Mouse (Mus musculus): Measurements from ENCODE around the gene Ankrd23. TPM values are rescaled to one million over a fixed set of nuclear protein-coding genes. Genes with fewer than 3 reads are reported as not detected.

Ankrd23 gene
- polyA plus RNA-seq, 1 experiment from 2014 or later: 16.6 TPM

DNA sequence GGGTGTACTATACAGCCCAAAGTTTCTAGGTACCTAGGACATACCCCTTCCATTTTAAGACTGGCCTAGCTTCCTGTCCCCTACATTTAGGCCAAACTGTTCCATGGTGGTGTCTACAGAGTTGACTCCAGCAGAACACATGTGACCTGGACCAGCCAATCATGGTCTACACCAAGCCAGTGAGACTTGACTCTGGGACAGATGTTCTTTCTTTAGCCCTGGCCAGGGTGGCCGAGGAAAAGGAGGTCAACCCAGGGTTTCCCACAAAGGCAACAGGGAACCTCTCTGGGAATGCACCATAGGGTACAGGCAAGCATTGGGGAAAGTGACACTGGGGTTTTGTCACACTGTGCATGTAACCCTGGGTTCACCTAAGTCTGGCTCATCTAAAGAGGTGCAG, 36.0 kb upstream of the Ankrd23 start:
- H3K36me3 ChIP-seq (replicated peaks): no peaks in the 10 kb centered on the region
- no peak for DNase-seq (ENCODE audit: low spot score)
- H3K27me3 ChIP-seq (replicated peaks; ENCODE audit: low read depth, poor library complexity, severe bottlenecking): no peaks in the 10 kb centered on the region
- H3K4me1 ChIP-seq: peaks cover 86% of the 10 kb centered on the region
- H3K9me3 ChIP-seq: no peaks in the 10 kb centered on the region
- WGBS: 54% methylated on average over 1 of the region's 1 CpGs
- no peak overlapping the region for H3K4me3 ChIP-seq
- H3K27ac ChIP-seq (replicated peaks): peak overlapping the region; percentile 49; the same call in 1 of the 2 replicates

DNA sequence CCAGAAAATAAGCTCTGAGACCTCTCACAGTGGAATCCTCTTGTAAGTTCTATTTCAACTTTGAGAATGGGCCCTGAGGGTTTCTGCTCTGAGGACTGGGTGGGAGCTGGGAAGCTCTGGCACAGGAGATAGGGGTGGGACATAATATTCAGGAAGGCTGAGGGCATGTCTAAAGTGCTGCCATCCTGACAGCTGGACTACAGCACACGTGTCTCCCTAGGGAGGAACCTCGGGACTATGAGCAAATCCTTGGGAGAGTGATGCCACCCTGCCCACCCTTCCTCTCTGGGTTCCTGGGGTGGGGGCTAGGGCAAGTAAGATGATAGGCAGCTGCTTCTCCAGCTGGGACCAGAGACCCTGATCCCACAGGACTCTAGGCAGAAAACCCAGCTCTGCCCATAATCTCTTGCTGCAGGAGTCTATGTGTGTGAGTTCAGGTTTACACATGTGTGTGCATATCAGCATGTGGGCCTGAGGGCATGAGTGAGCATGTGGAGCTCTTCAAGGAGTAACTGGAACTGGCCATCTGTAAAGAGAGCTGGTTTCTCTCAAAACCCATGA, 35.5 kb upstream of the Ankrd23 start:
- Histone ChIP-seq H3K4me1 (peaks cover 84% of the 10 kb centered on the region), H3K27me3 (replicated peaks; ENCODE audit: low read depth, poor library complexity, severe bottlenecking) (no peaks in the 10 kb centered on the region), H3K4me3 (no peak overlapping the region), H3K36me3 (replicated peaks) (no peaks in the 10 kb centered on the region), H3K27ac (replicated peaks) (no peak overlapping the region), H3K9me3 (no peaks in the 10 kb centered on the region)
- no peak for DNase-seq (ENCODE audit: low spot score)
- 92% methylated on average over 2 of the region's 2 CpGs for whole genome bisulfite sequencing

DNA sequence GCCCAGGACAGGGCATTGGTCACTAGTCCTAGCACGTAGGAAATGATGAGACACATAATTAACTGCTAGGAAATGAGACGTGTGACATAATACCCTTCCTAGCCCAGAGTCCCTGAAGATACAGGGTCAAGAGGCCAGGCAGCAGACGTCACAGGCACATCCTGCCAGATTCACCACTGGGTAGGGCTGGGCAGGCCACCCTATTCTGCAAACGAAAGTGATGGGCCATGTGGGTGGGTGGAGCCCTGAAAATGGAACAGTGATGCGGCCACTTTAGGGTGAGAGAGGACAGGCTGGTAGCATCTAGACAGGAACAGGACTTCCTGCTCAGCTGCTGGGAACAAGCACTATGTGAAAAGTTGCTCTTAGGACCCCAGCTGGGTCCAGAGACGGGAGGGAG, 34.9 kb upstream of the Ankrd23 start:
- H3K4me3 ChIP-seq: no peak overlapping the region
- no peaks in the 10 kb centered on the region for H3K9me3 ChIP-seq
- no peak for DNase-seq (ENCODE audit: low spot score)
- WGBS: 33% methylated on average over 6 of the region's 6 CpGs
- H3K36me3 ChIP-seq (replicated peaks): no peaks in the 10 kb centered on the region
- no peaks in the 10 kb centered on the region for H3K27me3 ChIP-seq (replicated peaks; ENCODE audit: low read depth, poor library complexity, severe bottlenecking)
- no peak overlapping the region for H3K27ac ChIP-seq (replicated peaks)
- peaks cover 84% of the 10 kb centered on the region for H3K4me1 ChIP-seq

DNA sequence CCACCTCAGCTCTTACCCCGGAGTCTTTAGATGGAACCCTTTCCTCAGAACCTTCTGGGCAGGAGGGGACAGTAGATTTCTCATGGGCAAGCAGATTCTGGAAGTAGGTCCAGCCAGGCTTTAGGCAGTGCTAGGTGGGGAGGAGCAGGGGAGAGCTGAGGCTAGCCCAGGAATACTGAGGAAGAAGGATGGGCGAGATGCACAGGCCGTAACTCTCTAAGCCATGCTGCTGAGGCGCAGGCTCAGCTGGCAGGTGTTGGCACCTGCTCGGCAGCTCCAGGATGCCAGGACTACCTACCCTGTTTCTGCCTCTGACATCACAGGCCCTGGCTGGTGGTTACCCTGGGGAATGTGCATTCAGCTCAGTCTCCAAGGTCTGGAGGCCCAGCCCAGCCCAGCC, 33.6 kb upstream of the Ankrd23 start:
- no peak overlapping the region for H3K4me3 ChIP-seq
- no peak for DNase-seq (ENCODE audit: low spot score)
- H3K36me3 ChIP-seq (replicated peaks): no peaks in the 10 kb centered on the region
- no peaks in the 10 kb centered on the region for H3K27me3 ChIP-seq (replicated peaks; ENCODE audit: low read depth, poor library complexity, severe bottlenecking)
- H3K27ac ChIP-seq (replicated peaks): no peak overlapping the region
- WGBS: 89% methylated on average over 5 of the region's 5 CpGs
- no peaks in the 10 kb centered on the region for H3K9me3 ChIP-seq
- peaks cover 80% of the 10 kb centered on the region for H3K4me1 ChIP-seq

DNA sequence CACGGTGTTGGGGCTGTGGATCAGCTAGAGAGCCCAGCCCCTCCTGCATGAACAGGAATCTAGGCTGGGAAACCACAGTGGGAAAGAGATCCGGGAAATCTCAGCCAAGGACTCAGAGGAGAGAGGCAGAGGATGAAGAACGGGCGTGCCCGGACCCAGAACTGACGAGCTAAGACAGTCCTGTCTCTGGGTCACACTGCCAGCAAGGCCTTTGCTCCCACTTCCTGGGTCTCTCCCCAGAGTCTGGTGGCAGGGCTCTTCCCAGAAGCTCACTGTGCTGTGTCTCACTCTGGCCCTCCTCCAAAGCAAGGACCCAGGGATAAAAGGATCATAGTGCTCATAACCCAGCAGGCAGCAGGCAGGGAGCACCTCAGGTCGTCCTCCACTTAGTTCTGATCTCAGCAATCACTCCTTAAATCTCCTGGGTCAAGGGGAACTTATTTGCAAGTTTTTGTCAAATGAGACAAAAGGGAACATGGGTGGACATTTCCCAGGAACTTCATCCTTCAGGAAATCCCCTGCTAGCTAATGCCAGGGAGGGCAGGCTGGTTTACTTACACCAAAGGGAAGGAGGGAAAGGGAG, 33.1 kb upstream of the Ankrd23 start:
- no peaks in the 10 kb centered on the region for H3K36me3 ChIP-seq (replicated peaks)
- H3K4me1 ChIP-seq: peaks cover 80% of the 10 kb centered on the region
- no peaks in the 10 kb centered on the region for H3K27me3 ChIP-seq (replicated peaks; ENCODE audit: low read depth, poor library complexity, severe bottlenecking)
- H3K4me3 ChIP-seq: no peak overlapping the region
- 0 out of 2 replicates have a peak overlapping the region, but pooled peaks have one; percentile 45 for H3K27ac ChIP-seq (replicated peaks)
- no peaks in the 10 kb centered on the region for H3K9me3 ChIP-seq
- no peak for DNase-seq (ENCODE audit: low spot score)
- 62% methylated on average over 7 of the region's 7 CpGs for WGBS

DNA sequence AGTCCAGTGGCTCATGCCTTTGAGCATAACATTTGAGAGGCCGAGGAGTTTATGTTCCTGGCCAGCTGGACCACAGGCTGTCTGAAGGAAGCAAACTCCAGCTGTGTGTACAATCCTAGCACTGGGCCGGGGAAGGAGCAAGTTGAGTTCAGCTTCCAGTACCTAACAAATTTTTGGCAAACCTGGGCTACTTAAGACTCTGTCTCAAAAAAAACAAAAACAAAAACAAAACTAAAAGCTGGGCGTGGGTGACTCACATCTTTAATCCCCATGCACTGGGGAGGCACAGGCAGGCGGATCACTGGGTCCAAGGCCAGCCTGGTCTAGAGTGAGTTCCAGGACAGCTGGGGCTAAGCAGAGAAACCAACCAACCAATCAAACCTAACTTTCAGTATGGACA, 32.1 kb upstream of the Ankrd23 start:
- no peaks in the 10 kb centered on the region for H3K9me3 ChIP-seq
- H3K27ac ChIP-seq (replicated peaks): no peak overlapping the region

DNA sequence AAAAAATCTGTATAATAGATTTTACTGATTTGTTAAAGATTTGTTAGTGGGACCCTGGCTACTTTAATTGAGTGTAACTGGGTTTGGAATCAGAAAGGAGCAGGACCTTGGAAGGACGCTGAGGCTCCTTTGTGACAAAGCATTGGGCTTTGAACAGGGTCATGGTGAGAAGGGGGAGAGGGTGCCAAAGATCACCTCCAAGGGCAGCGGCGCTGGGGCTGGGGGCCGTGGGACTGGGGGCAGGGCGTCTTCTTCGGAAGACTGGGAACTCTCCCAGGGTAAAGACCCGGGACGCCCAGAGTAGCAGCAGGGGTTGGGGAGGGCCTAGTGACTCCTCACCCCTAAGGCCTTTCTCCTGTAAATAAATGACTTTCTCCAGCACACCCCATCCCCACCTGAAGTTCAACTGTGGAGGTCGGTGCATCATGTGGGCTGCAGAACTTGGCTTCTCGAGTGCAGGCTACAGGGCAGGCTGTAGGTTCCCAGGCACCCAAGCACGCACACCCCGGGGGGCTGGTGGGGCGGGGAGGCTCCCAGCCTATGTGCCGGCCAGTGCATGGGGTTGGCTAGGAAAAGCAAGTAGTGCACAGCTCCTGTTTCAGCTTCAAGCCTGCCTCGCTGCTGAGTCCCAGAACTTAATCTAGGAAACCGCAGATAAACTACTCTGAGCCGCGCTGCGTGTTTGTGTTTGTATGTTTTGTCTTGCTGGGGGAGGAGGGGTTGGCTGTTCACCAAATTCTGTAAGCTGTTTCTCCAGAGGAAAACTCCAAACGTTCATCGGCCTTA, 31.3 kb upstream of the Ankrd23 start:
- Histone ChIP-seq H3K4me1 (peaks cover 71% of the 10 kb centered on the region), H3K27me3 (replicated peaks; ENCODE audit: low read depth, poor library complexity, severe bottlenecking) (no peaks in the 10 kb centered on the region), H3K4me3 (no peak overlapping the region), H3K27ac (replicated peaks) (peak overlapping the region; percentile 36), H3K36me3 (replicated peaks) (no peaks in the 10 kb centered on the region), H3K9me3 (no peaks in the 10 kb centered on the region)
- WGBS: 40% methylated on average over 21 of the region's 21 CpGs
- DNase-seq (ENCODE audit: low spot score): no peak

More for the DNA sequence above, 32.1 kb upstream of the Ankrd23 start:
- DNase-seq (ENCODE audit: low spot score): no peak
- Histone ChIP-seq H3K36me3 (replicated peaks) (no peaks in the 10 kb centered on the region), H3K4me1 (peaks cover 73% of the 10 kb centered on the region), H3K4me3 (no peak overlapping the region), H3K27me3 (replicated peaks; ENCODE audit: low read depth, poor library complexity, severe bottlenecking) (no peaks in the 10 kb centered on the region)
- WGBS: 80% methylated on average over 4 of the region's 4 CpGs

DNA sequence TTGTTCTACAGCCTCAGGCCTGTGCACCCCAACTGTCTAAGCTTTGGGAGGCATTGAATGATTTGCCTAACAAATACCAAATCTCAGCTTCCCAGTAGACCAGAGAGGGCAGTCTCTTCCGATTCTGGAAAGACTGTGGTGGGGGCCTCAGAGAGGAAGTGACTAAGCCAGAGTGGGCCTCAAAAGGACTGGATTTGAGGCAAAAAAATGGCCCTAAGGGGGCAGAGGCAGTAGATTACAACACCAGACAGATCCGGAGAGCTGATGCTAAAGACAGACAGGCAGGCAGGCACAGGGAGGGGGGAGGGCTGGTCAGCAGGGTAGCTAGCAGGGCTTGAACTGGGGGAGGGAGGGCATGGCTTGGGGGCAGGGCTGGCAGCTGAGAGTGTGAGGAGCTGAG, 29.7 kb upstream of the Ankrd23 start:
- Histone ChIP-seq H3K4me1 (peaks cover 71% of the 10 kb centered on the region), H3K9me3 (no peaks in the 10 kb centered on the region), H3K27ac (replicated peaks) (peak overlapping the region; percentile 65), H3K27me3 (replicated peaks; ENCODE audit: low read depth, poor library complexity, severe bottlenecking) (no peaks in the 10 kb centered on the region), H3K36me3 (replicated peaks) (no peaks in the 10 kb centered on the region), H3K4me3 (no peak overlapping the region)
- WGBS: 8% methylated on average over 2 of the region's 2 CpGs
- DNase-seq (ENCODE audit: low spot score): no peak

DNA sequence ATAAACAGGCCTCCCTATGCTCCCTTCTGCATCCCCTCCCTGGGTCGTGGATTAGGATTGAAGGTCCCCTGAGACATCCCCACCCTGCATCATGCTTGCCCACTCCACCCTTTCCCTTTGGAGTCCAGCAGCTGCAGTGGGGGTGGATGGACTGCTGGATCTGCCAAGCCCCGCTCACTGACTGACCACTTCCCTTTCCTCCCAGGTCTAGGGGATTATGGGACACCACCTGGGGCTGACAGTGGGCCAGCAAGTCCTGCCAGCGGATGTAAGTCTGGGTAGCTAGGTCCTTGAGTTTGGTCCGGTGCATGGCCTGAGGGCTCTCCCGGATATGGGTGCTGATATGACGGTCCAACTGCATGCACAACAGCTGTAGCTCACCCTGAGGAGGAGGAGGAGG, 27.4 kb upstream of the Ankrd23 start:
- H3K36me3 ChIP-seq (replicated peaks): no peaks in the 10 kb centered on the region
- H3K27ac ChIP-seq (replicated peaks): no peak overlapping the region
- H3K9me3 ChIP-seq: no peaks in the 10 kb centered on the region
- peaks cover 74% of the 10 kb centered on the region for H3K4me1 ChIP-seq
- DNase-seq (ENCODE audit: low spot score): no peak
- H3K27me3 ChIP-seq (replicated peaks; ENCODE audit: low read depth, poor library complexity, severe bottlenecking): peaks cover 9% of the 10 kb centered on the region; the same call in 1 of the 2 replicates
- 74% methylated on average over 6 of the region's 6 CpGs for WGBS
- no peak overlapping the region for H3K4me3 ChIP-seq

DNA sequence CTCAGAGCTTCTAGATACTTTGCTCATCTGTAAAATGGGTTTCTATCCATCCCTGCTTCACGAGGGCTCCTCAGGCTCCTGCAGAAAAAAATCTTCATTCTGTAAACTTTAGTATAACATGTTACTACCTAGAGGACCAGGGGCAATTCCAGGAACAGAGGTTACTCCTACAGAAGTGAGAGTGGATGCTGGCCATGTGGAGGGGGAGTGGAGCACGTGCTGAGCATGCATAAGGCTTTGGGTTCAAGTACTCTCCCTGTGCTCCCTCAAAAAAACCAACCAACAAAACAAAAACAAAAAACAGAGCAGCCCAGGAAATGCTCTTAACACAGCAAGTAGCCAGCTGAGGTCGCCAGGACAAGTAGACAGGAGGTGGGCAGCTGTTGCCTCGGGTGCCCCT, 26.9 kb upstream of the Ankrd23 start:
- Histone ChIP-seq H3K4me3 (no peak overlapping the region), H3K27me3 (replicated peaks; ENCODE audit: low read depth, poor library complexity, severe bottlenecking) (peaks cover 9% of the 10 kb centered on the region; the same call in 1 of the 2 replicates), H3K4me1 (peaks cover 77% of the 10 kb centered on the region), H3K27ac (replicated peaks) (no peak overlapping the region), H3K36me3 (replicated peaks) (no peaks in the 10 kb centered on the region), H3K9me3 (no peaks in the 10 kb centered on the region)
- DNase-seq (ENCODE audit: low spot score): no peak
- 74% methylated on average over 4 of the region's 4 CpGs for WGBS

DNA sequence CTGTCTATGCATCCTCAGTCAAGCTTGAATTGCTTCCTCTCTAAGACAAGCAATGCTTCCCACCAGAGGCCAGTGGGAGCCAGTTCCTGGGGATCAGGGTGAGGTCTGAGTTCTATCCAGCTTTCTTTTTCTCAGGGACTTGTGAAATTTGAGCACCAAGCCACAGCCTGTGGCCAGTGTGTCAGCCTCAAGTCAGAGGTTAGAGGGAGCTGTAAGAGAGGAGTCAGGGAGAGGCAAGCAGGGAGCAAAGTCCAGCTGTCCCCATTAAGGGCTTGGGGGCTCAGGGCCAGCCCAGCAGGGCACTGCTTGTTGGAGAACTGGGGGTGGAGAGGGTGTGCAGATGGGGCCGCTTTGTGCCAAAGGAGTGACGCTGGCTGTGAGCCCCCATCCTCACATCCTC, 26.5 kb upstream of the Ankrd23 start:
- WGBS: 70% methylated on average over 2 of the region's 2 CpGs
- DNase-seq (ENCODE audit: low spot score): no peak
- H3K4me3 ChIP-seq: no peak overlapping the region
- peaks cover 77% of the 10 kb centered on the region for H3K4me1 ChIP-seq
- no peaks in the 10 kb centered on the region for H3K9me3 ChIP-seq
- no peaks in the 10 kb centered on the region for H3K36me3 ChIP-seq (replicated peaks)
- H3K27me3 ChIP-seq (replicated peaks; ENCODE audit: low read depth, poor library complexity, severe bottlenecking): peaks cover 9% of the 10 kb centered on the region; the same call in 1 of the 2 replicates
- H3K27ac ChIP-seq (replicated peaks): 0 out of 2 replicates have a peak overlapping the region, but pooled peaks have one; percentile 3

DNA sequence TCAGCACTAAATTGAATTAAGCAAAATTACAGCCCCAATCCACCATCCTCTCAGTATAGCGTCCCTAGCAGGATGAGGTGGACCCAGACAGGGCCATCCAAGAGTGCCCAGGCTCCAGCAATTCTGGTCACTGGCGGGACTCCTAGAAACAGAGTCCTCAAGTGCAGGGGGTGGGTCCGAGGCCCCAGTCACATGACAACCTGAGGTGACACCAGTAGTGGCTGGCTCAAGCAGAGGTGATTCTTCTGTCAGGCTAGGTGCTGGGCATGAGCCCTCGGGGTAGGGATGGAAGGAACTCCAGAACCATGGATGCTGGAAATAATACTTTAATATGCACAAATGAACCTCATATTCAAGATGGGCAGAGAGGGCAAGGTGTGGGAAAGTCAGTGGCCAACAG, 25.7 kb upstream of the Ankrd23 start:
- H3K27me3 ChIP-seq (replicated peaks; ENCODE audit: low read depth, poor library complexity, severe bottlenecking): peaks cover 9% of the 10 kb centered on the region; the same call in 1 of the 2 replicates
- no peaks in the 10 kb centered on the region for H3K36me3 ChIP-seq (replicated peaks)
- H3K4me1 ChIP-seq: peaks cover 75% of the 10 kb centered on the region
- WGBS: 67% methylated on average over 4 of the region's 4 CpGs
- no peak overlapping the region for H3K27ac ChIP-seq (replicated peaks)
- H3K4me3 ChIP-seq: no peak overlapping the region
- DNase-seq (ENCODE audit: low spot score): no peak
- no peaks in the 10 kb centered on the region for H3K9me3 ChIP-seq

DNA sequence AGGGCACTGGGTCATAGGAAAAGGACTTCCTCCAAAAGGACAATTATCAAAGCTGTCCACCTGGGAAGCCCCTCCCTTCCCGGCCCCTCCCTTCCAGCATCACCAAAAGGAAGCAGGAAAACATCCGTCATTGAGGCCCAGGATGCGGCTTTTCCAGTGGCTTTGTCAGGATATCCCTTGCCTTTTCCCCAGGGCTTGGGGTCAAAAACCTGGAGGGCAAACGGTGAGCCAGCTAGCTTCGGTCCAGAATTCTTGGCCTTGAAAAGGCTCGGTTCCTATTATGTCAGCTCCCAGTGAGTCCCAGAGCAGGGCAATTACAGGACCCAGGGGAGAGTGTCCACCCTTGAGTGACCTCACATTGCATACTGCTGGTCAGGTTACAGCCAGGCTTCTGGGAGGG, 24.2 kb upstream of the Ankrd23 start:
- no peaks in the 10 kb centered on the region for H3K9me3 ChIP-seq
- DNase-seq (ENCODE audit: low spot score): no peak
- H3K36me3 ChIP-seq (replicated peaks): peaks cover under 1% of the 10 kb centered on the region
- H3K27ac ChIP-seq (replicated peaks): 0 out of 2 replicates have a peak overlapping the region, but pooled peaks have one; percentile 41
- no peak overlapping the region for H3K4me3 ChIP-seq
- peaks cover 9% of the 10 kb centered on the region; the same call in 1 of the 2 replicates for H3K27me3 ChIP-seq (replicated peaks; ENCODE audit: low read depth, poor library complexity, severe bottlenecking)
- peaks cover 66% of the 10 kb centered on the region for H3K4me1 ChIP-seq
- WGBS: 43% methylated on average over 6 of the region's 6 CpGs
